Mouse (Mus musculus): ENCODE data around the gene Slc3a2. TPM values are rescaled to one million over a fixed set of nuclear protein-coding genes. Genes with fewer than 3 reads are reported as not detected.
"Not testable (repeated sequence)": the region's sequence is repeated elsewhere in the genome, so short reads cannot be mapped to it uniquely, and the experiment has no call there.

The Slc3a2 gene
- total RNA-seq, 1 experiment from 2014 or later: 150 TPM

- ATAC-seq (replicated peaks; ENCODE audit: low read depth, poor library complexity, severe bottlenecking): not testable (repeated sequence)
Measured at GRCm38 (mm10) chr19:8728335-8729099, 5.3 kb upstream of the Slc3a2 start.

GRCm38 (mm10) chr19:8727495-8728114 lies 4.4 kb upstream of the Slc3a2 start:
- no peak for ATAC-seq (replicated peaks; ENCODE audit: low read depth, poor library complexity, severe bottlenecking)

GRCm38 (mm10) chr19:8726609-8727390 lies 3.6 kb upstream of the Slc3a2 start:
- no peak for ATAC-seq (replicated peaks; ENCODE audit: low read depth, poor library complexity, severe bottlenecking)

- no peak for ATAC-seq (replicated peaks; ENCODE audit: low read depth, poor library complexity, severe bottlenecking)
Measured at GRCm38 (mm10) chr19:8725081-8725613, 2.0 kb upstream of the Slc3a2 start.

- no peak for ATAC-seq (replicated peaks; ENCODE audit: low read depth, poor library complexity, severe bottlenecking)
Measured at GRCm38 (mm10) chr19:8724392-8724791, 1.2 kb upstream of the Slc3a2 start.

GRCm38 (mm10) chr19:8723574-8724346 lies 591 bp upstream of the Slc3a2 start:
- ATAC-seq (replicated peaks; ENCODE audit: low read depth, poor library complexity, severe bottlenecking): no peak

- ATAC-seq (replicated peaks; ENCODE audit: low read depth, poor library complexity, severe bottlenecking): no peak
Measured at GRCm38 (mm10) chr19:8722559-8722906, 636 bp downstream of the Slc3a2 start.

- no peak for ATAC-seq (replicated peaks; ENCODE audit: low read depth, poor library complexity, severe bottlenecking)
Measured at GRCm38 (mm10) chr19:8722021-8722420, 1.1 kb downstream of the Slc3a2 start.

- no peak for ATAC-seq (replicated peaks; ENCODE audit: low read depth, poor library complexity, severe bottlenecking)
Measured at GRCm38 (mm10) chr19:8721378-8721777, 1.8 kb downstream of the Slc3a2 start.

GRCm38 (mm10) chr19:8719037-8719436 lies 4.1 kb downstream of the Slc3a2 start:
- not testable (repeated sequence) for ATAC-seq (replicated peaks; ENCODE audit: low read depth, poor library complexity, severe bottlenecking)

GRCm38 (mm10) chr19:8718357-8718756 lies 4.8 kb downstream of the Slc3a2 start:
- ATAC-seq (replicated peaks; ENCODE audit: low read depth, poor library complexity, severe bottlenecking): peak; percentile 40

GRCm38 (mm10) chr19:8716767-8717475 lies 6.2 kb downstream of the Slc3a2 start:
- ATAC-seq (replicated peaks; ENCODE audit: low read depth, poor library complexity, severe bottlenecking): no peak

GRCm38 (mm10) chr19:8715868-8716766 lies 7.1 kb downstream of the Slc3a2 start:
- ATAC-seq (replicated peaks; ENCODE audit: low read depth, poor library complexity, severe bottlenecking): no peak

- ATAC-seq (replicated peaks; ENCODE audit: low read depth, poor library complexity, severe bottlenecking): no peak
Measured at GRCm38 (mm10) chr19:8714653-8715481, 8.3 kb downstream of the Slc3a2 start.

GRCm38 (mm10) chr19:8713997-8714652 lies 9.0 kb downstream of the Slc3a2 start:
- peak; percentile 30 for ATAC-seq (replicated peaks; ENCODE audit: low read depth, poor library complexity, severe bottlenecking)

GRCm38 (mm10) chr19:8713306-8713996 lies 9.7 kb downstream of the Slc3a2 start:
- ATAC-seq (replicated peaks; ENCODE audit: low read depth, poor library complexity, severe bottlenecking): peak; percentile 75
